In the genomic region with DNA sequence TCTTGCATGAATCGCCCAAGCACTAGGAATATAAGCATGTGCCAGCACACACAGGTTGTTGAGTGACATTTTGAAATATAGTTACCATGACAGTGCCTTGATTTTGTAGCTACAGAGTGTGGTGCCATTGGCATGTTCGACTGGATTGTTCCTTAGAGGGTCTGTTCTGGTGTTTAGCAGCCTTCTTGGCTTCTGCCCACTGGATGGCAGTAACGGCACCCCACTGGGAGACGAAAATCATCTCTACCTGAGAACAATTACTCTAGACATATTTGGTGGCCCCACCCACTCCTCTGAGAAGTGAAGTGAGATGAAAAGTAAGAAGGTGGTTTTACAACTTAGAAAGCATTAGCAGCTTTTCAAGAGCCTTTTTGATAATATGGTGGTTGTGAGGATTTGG, we compare ENCODE assay signal across 17 mouse cellular contexts.
DNase-seq lines count a peak whose midpoint lies in the region; ATAC-seq and TF ChIP-seq lines count a peak whose summit lies in the region.
"Had no signal": no experiment of that assay in that cellular context is flagged by ENCODE, and none has a peak within 500 bp of the region (broad histone marks: within the 10 kb centered on the region; RNA-seq: fewer than 3 reads in every experiment).

No protein-coding gene starts in this region.

- 79% methylated on average over 4 of the region's 4 CpGs for WGBS in heart, postnatal 0 days
- WGBS in heart, adult 2 months, result 81% methylated on average over 4 of the region's 4 CpGs
- 58% methylated on average over 4 of the region's 4 CpGs for WGBS in lung, postnatal 0 days

- no peak for TF ChIP-seq POLR2A in heart, adult 2 months (IDR thresholded peaks at IDR 0.05; ENCODE audit: insufficient read depth, low read depth, low read length)

- DNase-seq in heart, postnatal 0 days (ENCODE audit: low spot score), result no peak
- no peak for DNase-seq in heart, adult 2 months
- DNase-seq in thymus, postnatal 4 days, result peak; percentile 30
- DNase-seq in thymus, postnatal 0 days (ENCODE audit: low spot score), result no peak
- peak; percentile 62 for DNase-seq in lung, postnatal 0 days (ENCODE audit: low spot score)
- no peak for DNase-seq in gastrocnemius, adult 2 months
- no peak for DNase-seq in layer of hippocampus, adult 18-20 months (ENCODE audit: low spot score in 2 of 2)
- no peak for DNase-seq in left cerebral cortex, postnatal 4 days
- DNase-seq: cerebellum, adult 2 months; gastrocnemius, postnatal 36 days; kidney, adult 8-10 months; layer of hippocampus, adult 9-11 months; thymus, adult 2 months had no signal

- ATAC-seq in heart, postnatal 0 days (ENCODE audit: insufficient read depth, low read depth), result no peak
- ATAC-seq in lung, postnatal 0 days, result peak; percentile 19

- no peaks in the 10 kb centered on the region for H3K9me3 ChIP-seq in heart, postnatal 0 days (replicated peaks; ENCODE audit: control insufficient read depth, low read length)
- no peaks in the 10 kb centered on the region for H3K9me3 ChIP-seq in lung, postnatal 0 days (ENCODE audit: low read length)
- H3K9me3 ChIP-seq: heart, embryonic 15.5 days; megakaryocyte, embryonic 14.5 days had no signal

- intact Hi-C loops in heart, adult 2 months (cut with DNase I), result no loop called here
- intact Hi-C loops in gastrocnemius, adult 2 months (cut with DNase I), result no loop called here
- intact Hi-C loops in left cerebral cortex, postnatal 4 days (cut with DNase I), result no loop called here

- H3K27me3 ChIP-seq in heart, postnatal 0 days (ENCODE audit: control insufficient read depth, insufficient read depth, low read length), result no peaks in the 10 kb centered on the region
- H3K27me3 ChIP-seq in heart, adult 2 months (ENCODE audit: control insufficient read depth, insufficient read depth, low read length), result no peaks in the 10 kb centered on the region
- H3K27me3 ChIP-seq in lung, postnatal 0 days (replicated peaks; ENCODE audit: insufficient read depth, low read length), result no peaks in the 10 kb centered on the region
- H3K27me3 ChIP-seq: heart, embryonic 15.5 days had no signal

- H3K4me1 ChIP-seq in heart, postnatal 0 days (ENCODE audit: control insufficient read depth, insufficient read depth), result no peaks in the 10 kb centered on the region
- H3K4me1 ChIP-seq in heart, adult 2 months (ENCODE audit: control insufficient read depth, insufficient read depth, low read length), result no peaks in the 10 kb centered on the region; the same call in 1 of the 2 replicates
- no peaks in the 10 kb centered on the region; the same call in 1 of the 2 replicates for H3K4me1 ChIP-seq in lung, postnatal 0 days (ENCODE audit: insufficient read depth, low read depth, low read length)
- H3K4me1 ChIP-seq: megakaryocyte, embryonic 14.5 days had no signal

- no peak overlapping the region for H3K9ac ChIP-seq in heart, postnatal 0 days (replicated peaks; ENCODE audit: low read depth, low read length)
- H3K9ac ChIP-seq in heart, adult 2 months (ENCODE audit: low read depth, low read length), result no peak overlapping the region
- no peak overlapping the region for H3K9ac ChIP-seq in lung, postnatal 0 days (replicated peaks; ENCODE audit: low read depth)
- H3K9ac ChIP-seq: heart, embryonic 15.5 days; hindbrain, embryonic 14.5 days had no signal

- no peak overlapping the region for H3K4me3 ChIP-seq in heart, postnatal 0 days (ENCODE audit: low read depth, low read length)
- no peak overlapping the region for H3K4me3 ChIP-seq in heart, adult 2 months
- H3K4me3 ChIP-seq in lung, postnatal 0 days (ENCODE audit: low read depth, low read length), result no peak overlapping the region
- no peak overlapping the region for H3K4me3 ChIP-seq in gastrocnemius, adult 2 months
- H3K4me3 ChIP-seq: heart, embryonic 15.5 days; megakaryocyte, embryonic 14.5 days had no signal

- H3K27ac ChIP-seq in heart, postnatal 0 days (ENCODE audit: low read depth), result no peak overlapping the region
- no peak overlapping the region for H3K27ac ChIP-seq in heart, adult 2 months
- no peak overlapping the region for H3K27ac ChIP-seq in lung, postnatal 0 days (ENCODE audit: low read length)
- H3K27ac ChIP-seq in gastrocnemius, adult 2 months, result no peak overlapping the region
- H3K27ac ChIP-seq: heart, embryonic 15.5 days; hindbrain, embryonic 14.5 days had no signal

- H3K36me3 ChIP-seq in heart, postnatal 0 days (replicated peaks; ENCODE audit: control insufficient read depth, insufficient read depth, low read length), result no peaks in the 10 kb centered on the region
- no peaks in the 10 kb centered on the region for H3K36me3 ChIP-seq in heart, adult 2 months (ENCODE audit: control insufficient read depth, insufficient read depth, low read length)
- no peaks in the 10 kb centered on the region for H3K36me3 ChIP-seq in lung, postnatal 0 days (ENCODE audit: insufficient read depth, low read length)
- H3K36me3 ChIP-seq: heart, embryonic 15.5 days had no signal

- no peak overlapping the region for H3K4me2 ChIP-seq in heart, postnatal 0 days (ENCODE audit: low read depth, low read length)
- H3K4me2 ChIP-seq in lung, postnatal 0 days (replicated peaks; ENCODE audit: low read depth, low read length), result no peak overlapping the region
- H3K4me2 ChIP-seq: heart, embryonic 15.5 days; hindbrain, embryonic 14.5 days; liver, embryonic 11.5 days had no signal

- peak; percentile 38 for TF ChIP-seq CTCF in heart, postnatal 0 days (IDR thresholded peaks at IDR 0.05; ENCODE audit: low read depth)
- TF ChIP-seq CTCF in heart, adult 2 months (IDR thresholded peaks at IDR 0.05), result no peak
- peak; percentile 64 for TF ChIP-seq CTCF in lung, postnatal 0 days (IDR thresholded peaks at IDR 0.05)
- no peak for TF ChIP-seq CTCF in gastrocnemius, adult 2 months (IDR thresholded peaks at IDR 0.05)

- TF ChIP-seq EP300 in heart, postnatal 0 days (IDR thresholded peaks at IDR 0.05; ENCODE audit: low read depth), result no peak
- TF ChIP-seq EP300 in heart, adult 2 months (IDR thresholded peaks at IDR 0.05; ENCODE audit: insufficient read depth, low read depth, low read length), result no peak
- no peak for TF ChIP-seq EP300 in lung, postnatal 0 days (IDR thresholded peaks at IDR 0.05)

- no peaks in the 10 kb centered on the region for H3K79me2 ChIP-seq in heart, adult 2 months (replicated peaks; ENCODE audit: control insufficient read depth, insufficient read depth, low read length)

Comparison
In these comparisons a context has a peak if more than half of its experiments do, and no peak if none do; other contexts are left out.
1. DNase-seq: peak in thymus, postnatal 4 days (single experiment) and lung, postnatal 0 days (single experiment); none in heart, postnatal 0 days (single experiment), heart, adult 2 months (0 of 2), thymus, postnatal 0 days (single experiment), gastrocnemius, adult 2 months (single experiment), layer of hippocampus, adult 18-20 months (0 of 2) and left cerebral cortex, postnatal 4 days (single experiment).
2. CTCF ChIP-seq: peak in heart, postnatal 0 days (single experiment) and lung, postnatal 0 days (single experiment); none in heart, adult 2 months (single experiment) and gastrocnemius, adult 2 months (single experiment).